Mouse (Mus musculus) lung, postnatal 4 days (tissue): Measurements from ENCODE around the gene Sat2.

Source experiments
- DNase-seq, 2 experiments: peaks; one replicate each; pipeline ENCODE4 v3.0.0; 2021

The Sat2 gene

GRCm38 (mm10) chr11:69633128-69633866, 11.5 kb downstream of the Sat2 start:
- DNase-seq = no peak

- DNase-seq = no peak
Observed at GRCm38 (mm10) chr11:69635471-69635870, 13.6 kb downstream of the Sat2 start.

- no peak for DNase-seq
Observed at GRCm38 (mm10) chr11:69645860-69646259, 24.0 kb downstream of the Sat2 start.

GRCm38 (mm10) chr11:69653399-69653798, 31.6 kb downstream of the Sat2 start:
- DNase-seq = no peak

GRCm38 (mm10) chr11:69654760-69655159, 32.9 kb downstream of the Sat2 start:
- DNase-seq = peak; percentile 17 to 37

GRCm38 (mm10) chr11:69655264-69656064, 33.6 kb downstream of the Sat2 start, which contains the start of gene Sox15:
Sox15 (plus strand) TSS chr11:69655314.
- DNase-seq = peak; percentile 80

GRCm38 (mm10) chr11:69656065-69656455, 34.2 kb downstream of the Sat2 start:
- peak in 1 of 2 experiments; percentile 24 for DNase-seq

- DNase-seq = peak in 1 of 2 experiments; percentile 66
Observed at GRCm38 (mm10) chr11:69656617-69657461, 35.0 kb downstream of the Sat2 start.

GRCm38 (mm10) chr11:69657462-69657881, 35.6 kb downstream of the Sat2 start:
- peak in 1 of 2 experiments; percentile 24 for DNase-seq

GRCm38 (mm10) chr11:69661221-69661881, 39.5 kb downstream of the Sat2 start:
- DNase-seq = no peak

- DNase-seq = peak; percentile 97 to 99
Observed at GRCm38 (mm10) chr11:69662213-69662966, 40.6 kb downstream of the Sat2 start, which contains the start of gene Mpdu1. Mpdu1 (minus strand) TSS chr11:69662642.

GRCm38 (mm10) chr11:69662967-69663671, 41.3 kb downstream of the Sat2 start:
- no peak for DNase-seq

GRCm38 (mm10) chr11:69663795-69664194, 42.0 kb downstream of the Sat2 start:
- peak; percentile 14 to 32 for DNase-seq

GRCm38 (mm10) chr11:69664841-69665240, 43.0 kb downstream of the Sat2 start:
- DNase-seq = no peak

GRCm38 (mm10) chr11:69665457-69665960, 43.7 kb downstream of the Sat2 start:
- DNase-seq = peak; percentile 16 to 26

- peak; percentile 76 to 79 for DNase-seq
Observed at GRCm38 (mm10) chr11:69665961-69666664, 44.3 kb downstream of the Sat2 start, which contains the start of gene Cd68. Cd68 (minus strand) TSS chr11:69666153.

- DNase-seq = no peak
Observed at GRCm38 (mm10) chr11:69666665-69667005, 44.8 kb downstream of the Sat2 start.

- peak; percentile 96 to 98 for DNase-seq
Observed at GRCm38 (mm10) chr11:69670786-69671725, 49.2 kb downstream of the Sat2 start.

- no peak for DNase-seq
Observed at GRCm38 (mm10) chr11:69671726-69672124, 49.9 kb downstream of the Sat2 start.
